Mouse (Mus musculus) adrenal gland, adult 8-10 months (tissue): ENCODE data around the gene Spryd3. TPM values are rescaled to one million over a fixed set of nuclear protein-coding genes. Genes with fewer than 3 reads are reported as not detected.
"Not testable (repeated sequence)": the region's sequence is repeated elsewhere in the genome, so short reads cannot be mapped to it uniquely, and the experiment has no call there.

ENCODE experiments used
- DNase-seq: peaks from one replicate; pipeline ENCODE4 v3.0.0; 2022
- total RNA-seq, 4 experiments: library from RNA; stranded (reverse); gene quantifications; 2 replicates each; pipeline ENCODE4 v1.2.4; 2022

Spryd3 gene
- total RNA-seq, 4 experiments from 2014 or later, result 46.6 to 70.4 (median 57.7) TPM

- DNase-seq, result no peak
Observed at GRCm38 (mm10) chr15:102097991-102098555, 38.0 kb downstream of the Spryd3 start.

GRCm38 (mm10) chr15:102097147-102097915 lies 38.7 kb downstream of the Spryd3 start:
- no peak for DNase-seq

GRCm38 (mm10) chr15:102094988-102095387 lies 41.0 kb downstream of the Spryd3 start:
- no peak for DNase-seq

- no peak for DNase-seq
Observed at GRCm38 (mm10) chr15:102094157-102094556, 41.9 kb downstream of the Spryd3 start.

- DNase-seq, result no peak
Observed at GRCm38 (mm10) chr15:102092222-102092621, 43.8 kb downstream of the Spryd3 start.

- DNase-seq, result no peak
Observed at GRCm38 (mm10) chr15:102091688-102092087, 44.3 kb downstream of the Spryd3 start.

GRCm38 (mm10) chr15:102091063-102091679 lies 44.9 kb downstream of the Spryd3 start:
- peak; percentile 69 for DNase-seq

GRCm38 (mm10) chr15:102089914-102090585 lies 46.0 kb downstream of the Spryd3 start:
- no peak for DNase-seq

GRCm38 (mm10) chr15:102083028-102083427 lies 53.0 kb downstream of the Spryd3 start:
- DNase-seq, result no peak

GRCm38 (mm10) chr15:102082148-102082547 lies 53.9 kb downstream of the Spryd3 start:
- DNase-seq, result no peak

GRCm38 (mm10) chr15:102080429-102080828 lies 55.6 kb downstream of the Spryd3 start:
- DNase-seq, result no peak

GRCm38 (mm10) chr15:102079924-102080323 lies 56.1 kb downstream of the Spryd3 start:
- not testable (repeated sequence) for DNase-seq

- DNase-seq, result no peak
Observed at GRCm38 (mm10) chr15:102079221-102079620, 56.8 kb downstream of the Spryd3 start.

- no peak for DNase-seq
Observed at GRCm38 (mm10) chr15:102077111-102077677, 58.8 kb downstream of the Spryd3 start.

- DNase-seq, result no peak
Observed at GRCm38 (mm10) chr15:102074876-102075585, 61.0 kb downstream of the Spryd3 start.

GRCm38 (mm10) chr15:102074070-102074731 lies 61.8 kb downstream of the Spryd3 start:
- peak; percentile 62 for DNase-seq

- DNase-seq, result peak; percentile 99
Observed at GRCm38 (mm10) chr15:102073559-102074069, 62.4 kb downstream of the Spryd3 start, which contains the start of gene Eif4b. Gene Eif4b (plus strand): TSS chr15:102073773.

- DNase-seq, result no peak
Observed at GRCm38 (mm10) chr15:102072963-102073558, 63.0 kb downstream of the Spryd3 start.

GRCm38 (mm10) chr15:102070476-102071467 lies 65.3 kb downstream of the Spryd3 start:
- no peak for DNase-seq
